In genomic region chr12:8365905-8366576, GRCm38 (mm10) we compare ENCODE assay signal across 10 mouse cellular contexts.
"Had no signal": no experiment of that assay in that cellular context is flagged by ENCODE, and none has a peak within 500 bp of the region (broad histone marks: within the 10 kb centered on the region; RNA-seq: fewer than 3 reads in every experiment).

No protein-coding gene starts in this region.

- H3K9me3 ChIP-seq: limb, embryonic 10.5 days; limb, embryonic 13.5 days; liver, embryonic 13.5 days; neural tube, embryonic 13.5 days had no signal

- H3K27ac ChIP-seq: layer of hippocampus, adult 2 months; limb, embryonic 13.5 days; liver, embryonic 13.5 days; neural tube, embryonic 13.5 days had no signal

- ATAC-seq: inflammation-experienced regulatory T-cells, adult 6 months had no signal

- H3K9ac ChIP-seq: limb, embryonic 13.5 days; liver, embryonic 13.5 days; lung, embryonic 14.5 days; neural tube, embryonic 13.5 days had no signal

- H3K4me2 ChIP-seq: limb, embryonic 13.5 days; liver, embryonic 13.5 days; lung, embryonic 14.5 days; neural tube, embryonic 13.5 days had no signal

- H3K27me3 ChIP-seq: limb, embryonic 13.5 days; liver, embryonic 13.5 days; neural tube, embryonic 13.5 days had no signal

- H3K36me3 ChIP-seq: limb, embryonic 10.5 days; limb, embryonic 13.5 days; liver, embryonic 13.5 days; neural tube, embryonic 13.5 days had no signal

- H3K4me3 ChIP-seq: layer of hippocampus, adult 2 months; limb, embryonic 10.5 days; limb, embryonic 13.5 days; liver, embryonic 13.5 days; neural tube, embryonic 13.5 days had no signal

- H3K4me1 ChIP-seq: limb, embryonic 13.5 days; liver, embryonic 13.5 days had no signal

- DNase-seq: layer of hippocampus, adult 9-11 months; liver, embryonic 13.5 days; midbrain, embryonic 14.5 days; thymus, postnatal 25 days had no signal
